Mouse (Mus musculus) A20 (cell line): Measurements from ENCODE around the gene Gtf2ird1.
"Not testable (repeated sequence)": the region's sequence is repeated elsewhere in the genome, so short reads cannot be mapped to it uniquely, and the experiment has no call there.

Source experiments
- DNase-seq: peaks from one replicate; pipeline ENCODE4 v3.0.0-alpha.2; 2011; ENCODE audit warnings: low read depth, low spot score

The Gtf2ird1 gene

DNA sequence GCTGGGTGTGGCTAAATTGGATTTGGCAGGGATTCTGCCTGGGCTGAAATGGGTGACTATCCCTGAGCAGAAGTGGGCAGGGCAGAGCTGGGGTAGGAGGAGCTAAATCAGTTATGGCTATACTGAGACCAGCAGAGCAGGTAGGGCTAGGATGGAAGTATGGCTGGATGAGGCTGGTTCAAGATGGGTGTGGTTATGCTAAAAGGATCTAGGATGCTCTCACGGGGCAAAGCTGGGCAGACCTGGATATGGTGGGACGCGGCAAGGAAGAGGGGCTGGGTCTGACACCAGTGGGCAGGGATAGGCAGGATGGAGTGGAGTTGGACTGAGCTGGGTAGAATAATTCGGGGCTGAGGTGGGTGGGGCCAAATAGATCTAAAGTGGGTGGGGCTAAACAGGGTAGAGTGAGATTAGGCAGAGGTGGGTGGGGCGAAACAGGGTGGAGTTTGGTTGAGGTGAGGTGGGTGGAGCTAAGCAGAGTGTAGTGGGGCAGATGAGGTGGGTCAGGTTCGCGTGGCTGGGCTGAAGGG, 46.1 kb downstream of the Gtf2ird1 start:
- DNase-seq, result no peak

GRCm38 (mm10) chr5:134409606-134410306, 46.8 kb downstream of the Gtf2ird1 start:
- DNase-seq, result no peak

DNA sequence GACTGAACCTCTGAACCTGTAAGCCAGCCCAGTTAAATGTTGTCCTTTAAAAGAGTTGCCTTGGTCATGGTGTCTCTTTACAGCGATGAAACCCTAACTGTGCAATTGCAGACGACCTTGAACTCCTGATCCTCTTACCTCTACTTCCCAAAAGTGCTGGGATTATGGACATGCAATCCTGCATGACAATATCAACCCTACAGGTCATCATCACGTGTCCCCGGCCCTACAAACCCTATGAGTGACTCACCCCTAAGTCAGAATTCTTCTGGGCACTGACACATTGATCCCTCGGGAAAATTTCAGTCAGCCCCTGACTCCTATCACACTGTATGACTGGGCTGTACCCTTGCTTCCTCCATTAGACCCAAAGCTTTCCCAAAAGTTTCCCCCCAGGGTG, 48.4 kb downstream of the Gtf2ird1 start:
- no peak for DNase-seq

- no peak for DNase-seq
Measured at GRCm38 (mm10) chr5:134401841-134402240, 54.7 kb downstream of the Gtf2ird1 start.

- DNase-seq, result no peak
Measured at GRCm38 (mm10) chr5:134397434-134398163, 58.9 kb downstream of the Gtf2ird1 start.

- no peak for DNase-seq
Measured at GRCm38 (mm10) chr5:134396519-134396918, 60.0 kb downstream of the Gtf2ird1 start.

DNA sequence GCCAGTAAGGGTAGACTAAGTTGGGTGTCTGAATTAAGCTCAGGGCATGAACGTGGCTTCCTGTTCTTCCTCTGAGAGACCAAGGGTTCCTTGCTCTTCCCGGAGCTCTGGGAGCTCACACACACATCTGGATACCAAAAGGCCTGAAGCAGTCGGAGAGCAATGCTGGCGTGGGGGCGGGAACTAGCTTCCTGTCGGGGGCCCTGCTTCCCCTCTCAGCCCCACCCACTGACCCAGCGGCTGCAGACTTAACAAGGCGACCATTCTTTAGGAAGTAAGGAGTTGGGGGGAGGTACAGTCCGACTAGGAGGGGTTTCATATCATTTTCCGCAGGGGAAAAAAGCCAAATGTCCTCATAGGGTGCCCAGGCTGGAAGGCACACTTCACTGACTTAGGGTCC, 61.9 kb downstream of the Gtf2ird1 start:
- DNase-seq, result no peak

- DNase-seq, result no peak
Measured at GRCm38 (mm10) chr5:134393624-134394023, 62.9 kb downstream of the Gtf2ird1 start.

DNA sequence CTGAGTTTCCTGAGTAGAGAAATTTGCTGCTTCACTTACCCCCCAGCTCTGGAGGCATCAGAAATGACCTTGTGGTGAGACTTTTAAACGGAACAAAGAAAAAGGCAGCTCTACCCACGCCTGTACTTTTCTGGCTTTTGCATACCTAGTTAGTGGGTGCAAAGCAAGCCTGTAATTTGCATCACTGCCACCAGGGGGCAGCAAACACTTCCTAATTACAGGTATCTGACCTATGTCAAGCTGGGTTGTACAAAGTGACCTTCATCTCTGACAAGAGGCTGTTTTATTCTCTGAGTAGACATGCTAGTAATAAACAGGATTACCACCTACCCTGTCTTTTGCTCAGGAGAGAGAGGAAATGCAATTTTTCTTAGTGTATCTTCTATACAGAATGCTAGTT, 71.4 kb downstream of the Gtf2ird1 start:
- peak; percentile 85 for DNase-seq

- DNase-seq, result no peak
Measured at GRCm38 (mm10) chr5:134375256-134375655, 81.3 kb downstream of the Gtf2ird1 start.

DNA sequence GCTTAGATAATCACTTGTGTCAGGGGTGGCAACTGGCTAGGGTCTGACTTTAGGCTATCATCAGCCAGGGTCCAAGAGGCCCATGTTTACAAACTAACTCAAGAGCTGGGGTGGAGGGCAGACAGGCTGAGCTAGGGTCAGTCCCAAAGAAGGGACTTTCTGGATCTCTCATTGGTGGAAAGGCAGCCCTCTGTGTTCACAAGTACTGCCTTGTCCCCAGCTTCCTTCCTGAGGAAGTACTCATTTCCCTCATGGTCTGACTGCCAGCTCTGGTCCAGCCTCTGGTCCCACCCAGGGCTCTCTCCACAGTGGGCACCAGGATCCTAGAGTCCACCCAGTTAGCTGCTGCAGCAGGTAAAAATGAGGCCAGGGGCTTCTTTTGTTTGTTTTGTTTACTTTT, 82.0 kb downstream of the Gtf2ird1 start:
- DNase-seq, result no peak

DNA sequence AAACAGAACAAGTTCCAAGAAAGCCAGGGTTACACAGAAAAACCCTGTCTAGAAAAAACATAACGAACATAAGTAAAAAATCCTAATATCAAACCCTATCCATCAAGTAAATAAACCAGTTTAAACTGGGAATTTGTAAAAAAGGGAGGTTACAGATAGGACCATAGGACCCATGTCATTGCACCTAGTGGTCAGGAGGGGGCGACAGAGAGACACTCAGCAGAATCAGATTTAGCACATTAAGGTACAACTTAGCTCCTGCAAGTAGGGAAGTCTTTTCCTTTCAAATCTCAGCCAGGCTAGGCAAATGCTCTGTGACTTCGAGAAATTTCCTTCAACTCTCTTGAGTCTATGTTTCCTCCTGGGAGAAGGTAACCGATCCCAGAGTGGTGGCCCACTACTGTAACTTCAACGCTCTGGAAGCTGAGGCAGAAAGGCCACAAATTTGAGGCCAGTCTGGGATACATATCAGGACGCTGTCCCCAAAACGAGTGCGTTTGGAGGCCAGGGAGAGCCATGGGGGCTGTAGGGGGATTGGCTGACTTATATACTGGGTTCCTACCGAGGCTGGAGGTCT, 82.5 kb downstream of the Gtf2ird1 start:
- DNase-seq, result peak; percentile 75

DNA sequence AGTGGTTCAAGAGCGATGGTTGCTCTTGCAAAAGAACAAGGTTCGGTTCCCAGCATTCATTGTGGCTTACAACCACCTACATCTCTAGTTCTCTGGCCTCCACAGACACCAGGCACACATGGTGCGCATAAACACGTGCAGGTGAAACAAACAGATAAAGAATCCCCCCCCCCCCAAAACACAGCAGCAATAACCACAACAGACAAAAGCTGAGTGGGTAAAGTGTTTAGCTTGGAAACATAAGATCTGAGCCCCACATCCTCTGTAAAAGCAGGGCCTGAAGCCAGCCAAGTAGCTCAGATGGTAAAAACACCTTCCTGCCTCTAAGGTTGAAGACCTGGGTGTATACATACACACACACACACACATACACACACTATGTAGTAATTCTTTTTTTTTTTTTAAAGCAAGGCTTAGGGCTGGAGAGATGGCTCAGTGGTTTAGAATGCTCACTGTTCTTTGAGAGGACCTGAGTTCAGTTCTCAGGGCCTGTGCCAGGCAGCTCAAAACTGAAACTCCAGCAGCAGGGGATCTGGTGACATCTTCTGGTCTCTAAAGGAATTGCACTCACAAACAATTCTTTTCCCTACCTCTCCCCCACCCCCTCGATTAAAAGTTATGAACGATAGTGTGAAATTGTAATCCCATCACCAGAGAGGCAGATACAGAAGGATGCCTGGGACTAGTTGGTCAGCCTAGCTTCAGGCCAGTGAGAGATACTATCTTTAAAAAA, 83.4 kb downstream of the Gtf2ird1 start:
- peak; percentile 46 for DNase-seq

DNA sequence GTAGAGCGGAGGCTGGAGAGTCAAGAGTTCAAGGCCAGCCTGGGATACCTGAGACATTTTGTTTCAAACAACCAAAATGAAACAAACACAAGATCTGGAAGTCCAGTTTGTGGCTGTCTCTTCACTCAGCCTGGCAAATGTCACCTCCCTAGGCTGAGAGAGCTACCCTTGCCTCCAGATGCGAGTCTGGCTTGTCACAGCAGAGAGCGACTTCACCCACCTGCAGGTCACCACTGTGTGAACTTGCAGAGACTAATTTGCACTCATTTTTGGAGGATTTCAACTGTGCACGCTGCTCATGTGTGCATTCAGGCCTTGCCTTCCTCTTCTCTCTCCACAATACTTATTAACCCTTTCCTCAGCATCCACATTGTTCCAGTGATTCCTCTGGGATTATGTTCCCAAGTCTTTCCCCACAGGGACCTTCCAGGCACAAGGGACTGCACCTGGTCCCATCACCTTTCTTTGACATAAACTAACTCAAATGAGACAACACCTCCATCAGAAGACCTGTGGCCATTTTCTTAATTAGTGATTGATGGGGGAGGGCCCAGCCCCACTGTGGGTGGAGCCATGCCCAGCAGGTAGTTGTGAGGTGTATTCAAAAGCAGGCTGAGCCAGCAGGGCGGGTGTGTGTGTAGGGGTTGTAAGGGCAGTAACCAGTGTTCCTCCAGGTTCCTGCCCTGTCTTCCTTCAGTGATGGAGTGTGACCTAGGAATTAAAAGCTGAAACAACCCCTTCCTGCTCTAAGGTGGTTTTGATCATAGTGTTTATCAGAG, 84.8 kb downstream of the Gtf2ird1 start:
- DNase-seq, result peak; percentile 62

GRCm38 (mm10) chr5:134370831-134371230, 85.7 kb downstream of the Gtf2ird1 start:
- peak; percentile 80 for DNase-seq

DNA sequence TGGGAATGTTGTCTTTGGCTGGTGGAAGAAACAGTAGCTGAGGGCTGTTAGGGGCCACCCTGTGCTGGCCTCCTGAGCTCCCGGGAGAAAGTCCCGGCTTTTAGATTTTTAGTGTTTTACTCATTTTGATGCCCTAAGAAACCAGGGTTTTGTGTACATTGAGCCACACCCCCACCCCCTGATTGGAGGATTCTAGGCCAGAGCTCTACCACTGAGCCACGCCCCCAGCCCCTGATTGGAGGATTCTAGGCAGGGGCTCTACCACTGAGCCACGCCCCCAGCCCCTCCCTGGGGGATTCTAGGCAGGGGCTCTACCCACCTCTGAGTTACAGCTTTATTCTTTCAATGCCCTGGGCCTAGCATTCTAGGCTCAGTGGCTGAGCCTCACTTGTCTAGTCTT, 97.4 kb downstream of the Gtf2ird1 start:
- no peak for DNase-seq

DNA sequence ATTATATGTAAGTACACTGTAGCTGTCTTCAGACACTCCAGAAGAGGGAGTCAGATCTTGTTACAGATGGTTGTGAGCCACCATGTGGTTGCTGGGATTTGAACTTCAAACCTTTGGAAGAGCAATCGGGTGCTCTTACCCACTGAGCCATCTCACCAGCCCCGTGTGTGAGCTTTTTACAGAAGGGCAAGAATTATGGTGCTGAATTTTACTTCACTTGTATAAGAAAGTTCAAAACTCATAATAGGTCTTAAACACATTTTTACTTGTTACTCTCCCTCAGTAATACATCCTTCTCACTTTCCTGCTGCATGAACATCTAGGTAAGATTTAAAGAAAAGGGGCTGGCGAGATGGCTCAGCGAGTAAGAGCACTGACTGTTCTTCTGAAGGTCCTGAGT, 101.1 kb downstream of the Gtf2ird1 start:
- DNase-seq, result not testable (repeated sequence)

GRCm38 (mm10) chr5:134353117-134353516, 103.4 kb downstream of the Gtf2ird1 start:
- no peak for DNase-seq

- no peak for DNase-seq
Measured at GRCm38 (mm10) chr5:134352527-134353001, 104.0 kb downstream of the Gtf2ird1 start.

DNA sequence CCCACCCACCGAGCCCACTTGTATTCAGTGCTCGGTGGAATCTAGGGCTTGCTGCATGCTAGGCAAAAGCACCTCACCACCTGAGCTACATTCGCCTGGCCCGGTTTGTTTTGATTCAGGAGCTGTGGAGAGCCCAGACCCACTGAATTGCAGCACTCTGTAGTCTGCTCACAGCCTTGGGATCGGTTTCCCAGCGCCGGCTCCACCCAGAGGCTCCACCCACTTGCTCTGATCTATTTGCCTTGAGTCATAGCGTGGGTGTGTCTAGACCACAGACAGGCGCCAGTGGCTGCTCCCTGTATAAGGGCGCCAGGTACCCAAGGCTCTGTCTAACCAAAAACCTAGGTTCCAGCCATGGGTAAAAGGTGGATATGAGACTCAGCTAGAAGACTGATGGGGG, 105.9 kb downstream of the Gtf2ird1 start:
- peak; percentile 66 for DNase-seq

GRCm38 (mm10) chr5:134347066-134347465, 109.5 kb downstream of the Gtf2ird1 start:
- no peak for DNase-seq
